Mouse (Mus musculus) liver, embryonic 14.5 days (tissue): Measurements from ENCODE around the gene Cx3cl1. TPM values are rescaled to one million over a fixed set of nuclear protein-coding genes. Genes with fewer than 3 reads are reported as not detected.

Experiments
- ATAC-seq: fragments of 200-750 bp; cut with Nextera tagmentation; 2 replicates; pipeline ENCODE4 v1.8.0; 2017; ENCODE audit warnings: moderate number of reproducible peaks, mild to moderate bottlenecking, moderate library complexity; ENCODE audit not compliant: insufficient read depth
- DNase-seq, 3 experiments: peaks; one replicate each; pipeline ENCODE4 v3.0.0-alpha.2; 2012 to 2013; ENCODE audit warnings: low read depth in 3 of 3, low spot score in 3 of 3
- H3K27ac ChIP-seq: fragments of 300-500 bp; sonication (generic); 2 replicates; pipeline ENCODE4 v1.5.1; 2014; ENCODE audit warnings: moderate library complexity, mild to moderate bottlenecking, control low read depth, inconsistent platforms
- H3K27me3 ChIP-seq: fragments of 300-500 bp; sonication (generic); 2 replicates; pipeline ENCODE4 v1.6.1; 2014; ENCODE audit warnings: mild to moderate bottlenecking, low read length, moderate library complexity; ENCODE audit not compliant: control insufficient read depth, insufficient read depth
- H3K36me3 ChIP-seq: fragments of 300-500 bp; sonication (generic); replicated peaks from 2 replicates; pipeline ENCODE4 v1.6.1; 2014; ENCODE audit warnings: low read depth; ENCODE audit not compliant: control insufficient read depth, insufficient read depth
- H3K4me1 ChIP-seq, 2 experiments: fragments of 200-500 bp in 1 of 2; fragments of 300-500 bp in 1 of 2; sonication (generic) in 1 of 2; replicated peaks; 2 replicates each; pipeline ENCODE4 v1.6.1; 2012 to 2014; ENCODE audit warnings: antibody characterized with exemption in 1 of 2, inconsistent platforms in 1 of 2, low read length in 1 of 2; ENCODE audit not compliant: control insufficient read depth in 2 of 2, insufficient read depth in 2 of 2
- H3K4me2 ChIP-seq: fragments of 300-500 bp; sonication (generic); 2 replicates; pipeline ENCODE4 v1.6.1; 2014; ENCODE audit warnings: low read depth, mild to moderate bottlenecking, control low read depth, moderate library complexity
- H3K4me3 ChIP-seq, 2 experiments: fragments of 200-500 bp in 1 of 2; fragments of 300-500 bp in 1 of 2; sonication (generic) in 1 of 2; 2 replicates each; pipeline ENCODE4 v1.5.1; 2012 to 2014; ENCODE audit warnings: low read depth in 2 of 2, low read length in 2 of 2, mild to moderate bottlenecking in 2 of 2, control low read depth in 1 of 2, inconsistent platforms in 1 of 2, moderate library complexity in 1 of 2; ENCODE audit not compliant: insufficient read depth in 1 of 2
- H3K9ac ChIP-seq: fragments of 300-500 bp; sonication (generic); replicated peaks from 2 replicates; pipeline ENCODE4 v1.6.1; 2014; ENCODE audit warnings: mild to moderate bottlenecking, control low read depth, moderate library complexity
- H3K9me3 ChIP-seq: fragments of 300-500 bp; sonication (generic); 2 replicates; pipeline ENCODE4 v1.6.1; 2016; ENCODE audit warnings: low read length, mixed read lengths; ENCODE audit not compliant: control insufficient read depth
- CTCF ChIP-seq: IDR thresholded peaks from 2 replicates; pipeline ENCODE4 v1.5.1; 2016; ENCODE audit warnings: antibody characterized with exemption, low read depth, control low read depth
- EP300 ChIP-seq: IDR thresholded peaks from 2 replicates; pipeline ENCODE4 v1.6.1; 2016; ENCODE audit warnings: antibody characterized with exemption, low read depth
- WGBS: fragments of 180-500 bp; shearing (Covaris S2); extraction: QIAGEN DNeasy Blood & Tissue Kit; methylation state at CpG from one replicate; pipeline ENCODE4 v1.1.7; 2014; ENCODE audit not compliant: insufficient replicate concordance; 5-methylcytosine and 5-hydroxymethylcytosine counted together
- polyA plus RNA-seq, 2 experiments: library from polyadenylated mRNA; depleted of rRNA in 1 of 2; stranded (reverse) in 1 of 2; unstranded in 1 of 2; fragments of >200 nt; fragmentation: Nextera tagmentation in 1 of 2; extraction: Ambion mirVana in 1 of 2; gene quantifications; 2 replicates each; pipeline versions ENCODE4 v1.2.1 to v1.2.3; 2012 to 2014

Gene Cx3cl1
- polyA plus RNA-seq (2012; rRNA removed) (0.11 and 0.12 TPM in 2 replicates), polyA plus RNA-seq (2014; fragmentation: Nextera tagmentation; extraction: Ambion mirVana) (0.33 and 0.34 TPM in 2 replicates)

- no peaks in the 10 kb centered on the region for H3K9me3 ChIP-seq
- H3K36me3 ChIP-seq = no peaks in the 10 kb centered on the region
- DNase-seq (no peak), ATAC-seq (no peak)
- H3K9ac ChIP-seq = no peak within 1 kb of the TSS
- H3K4me3 ChIP-seq = peak within 1 kb of the TSS; percentile 1 to 35; a peak in 2 of 4 replicates
- H3K27me3 ChIP-seq = peaks cover 49% of the 10 kb centered on the region
- peak within 1 kb of the TSS; percentile 54 for H3K4me2 ChIP-seq
- no peak within 1 kb of the TSS for H3K27ac ChIP-seq
- H3K4me1 ChIP-seq = peaks cover 3 to 11% of the 10 kb centered on the region in 2 experiments; a peak in 2 of 4 replicates
- WGBS = 2% methylated on average over 38 of the region's 38 CpGs
- no peak for TF ChIP-seq CTCF
- no peak for TF ChIP-seq EP300
Observed at GRCm38 (mm10) chr8:94771941-94772670, at the start of gene Cx3cl1. TSS of gene Cx3cl1 (plus strand) at chr8:94772009.

DNA sequence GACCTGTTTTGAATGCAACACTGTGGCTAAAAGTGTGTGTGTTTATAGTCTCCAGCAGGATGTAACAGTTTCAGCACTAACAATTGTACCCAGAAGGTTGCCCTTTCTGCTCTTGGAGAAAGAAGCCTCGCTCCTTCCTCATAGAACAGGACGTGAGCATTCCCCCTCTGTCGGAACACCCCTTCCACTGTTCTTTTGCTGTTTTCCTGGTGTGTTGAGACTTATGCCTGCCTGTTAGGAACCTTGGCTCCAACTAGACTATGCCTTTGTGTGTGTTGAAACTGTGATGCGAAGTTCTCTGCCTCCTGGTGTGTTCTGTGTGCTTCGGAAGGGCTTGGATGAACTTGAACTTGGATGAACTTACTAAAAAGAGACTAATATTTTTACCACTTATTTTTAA lies 45.8 kb upstream of the Cx3cl1 start:
- Histone ChIP-seq H3K9me3 (no peaks in the 10 kb centered on the region), H3K27me3 (no peaks in the 10 kb centered on the region), H3K27ac (no peak overlapping the region), H3K9ac (no peak overlapping the region), H3K4me2 (no peak overlapping the region), H3K4me3 (no peak overlapping the region), H3K4me1 (peaks cover 16 to 17% of the 10 kb centered on the region in 2 experiments), H3K36me3 (no peaks in the 10 kb centered on the region)
- ATAC-seq (no peak), DNase-seq (no peak)
- TF ChIP-seq EP300 = no peak
- TF ChIP-seq CTCF = no peak
- WGBS = 59% methylated on average over 5 of the region's 5 CpGs

DNA sequence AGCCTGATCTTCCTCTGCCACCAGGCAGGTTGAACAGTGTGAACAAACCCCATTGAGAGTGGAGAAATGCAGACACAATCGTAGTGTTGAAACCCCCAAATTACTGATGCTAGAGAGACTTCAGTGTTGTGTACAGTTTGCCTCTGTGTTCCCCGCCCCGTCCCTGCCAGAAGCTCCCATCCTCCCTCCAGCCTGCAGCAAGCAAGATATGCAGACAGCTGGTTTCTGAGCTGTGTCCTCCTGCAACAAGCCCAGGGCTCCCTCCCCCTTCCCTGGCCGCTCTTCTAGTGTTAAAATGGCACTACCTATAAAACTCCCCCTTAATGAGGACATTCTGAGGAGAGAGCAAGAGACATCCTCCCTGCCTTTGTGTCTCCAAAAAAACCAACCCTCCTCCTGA lies 42.5 kb upstream of the Cx3cl1 start:
- Histone ChIP-seq H3K9me3 (peaks cover 3% of the 10 kb centered on the region; the same call in 1 of the 2 replicates), H3K27ac (peak overlapping the region; percentile 67), H3K9ac (peak overlapping the region; percentile 47; the same call in 1 of the 2 replicates), H3K4me1 (peaks cover 42 to 44% of the 10 kb centered on the region in 2 experiments), H3K4me3 (no peak overlapping the region), H3K27me3 (no peaks in the 10 kb centered on the region), H3K4me2 (peak overlapping the region; percentile 22), H3K36me3 (no peaks in the 10 kb centered on the region)
- TF ChIP-seq EP300 (peak; percentile 17; the same call in 1 of the 2 replicates), CTCF (no peak)
- WGBS = 24% methylated on average over 4 of the region's 4 CpGs
- ATAC-seq = peak; percentile 38; the same call in 1 of the 2 replicates
- DNase-seq = no peak

GRCm38 (mm10) chr8:94733821-94734465 lies 37.9 kb upstream of the Cx3cl1 start:
- Histone ChIP-seq H3K9ac (peak overlapping the region; percentile 88), H3K27me3 (no peaks in the 10 kb centered on the region), H3K4me3 (peak overlapping the region; percentile 10 to 19; a peak in 3 of 4 replicates), H3K9me3 (peaks cover 3% of the 10 kb centered on the region; the same call in 1 of the 2 replicates), H3K27ac (peak overlapping the region; percentile 98), H3K4me1 (peaks cover 64 to 72% of the 10 kb centered on the region in 2 experiments), H3K4me2 (peak overlapping the region; percentile 80), H3K36me3 (no peaks in the 10 kb centered on the region)
- WGBS = 31% methylated on average over 5 of the region's 5 CpGs
- DNase-seq (peak; percentile 89 to 92 (median 91)), ATAC-seq (peak; percentile 97)
- TF ChIP-seq CTCF (peak; percentile 25; the same call in 1 of the 2 replicates), EP300 (peak; percentile 93)
